Mouse (Mus musculus): ENCODE data around the gene Cyp39a1. TPM values are rescaled to one million over a fixed set of nuclear protein-coding genes. Genes with fewer than 3 reads are reported as not detected.

Gene Cyp39a1
- polyA plus RNA-seq, 1 experiment from 2014 or later = 36.0 TPM

DNA sequence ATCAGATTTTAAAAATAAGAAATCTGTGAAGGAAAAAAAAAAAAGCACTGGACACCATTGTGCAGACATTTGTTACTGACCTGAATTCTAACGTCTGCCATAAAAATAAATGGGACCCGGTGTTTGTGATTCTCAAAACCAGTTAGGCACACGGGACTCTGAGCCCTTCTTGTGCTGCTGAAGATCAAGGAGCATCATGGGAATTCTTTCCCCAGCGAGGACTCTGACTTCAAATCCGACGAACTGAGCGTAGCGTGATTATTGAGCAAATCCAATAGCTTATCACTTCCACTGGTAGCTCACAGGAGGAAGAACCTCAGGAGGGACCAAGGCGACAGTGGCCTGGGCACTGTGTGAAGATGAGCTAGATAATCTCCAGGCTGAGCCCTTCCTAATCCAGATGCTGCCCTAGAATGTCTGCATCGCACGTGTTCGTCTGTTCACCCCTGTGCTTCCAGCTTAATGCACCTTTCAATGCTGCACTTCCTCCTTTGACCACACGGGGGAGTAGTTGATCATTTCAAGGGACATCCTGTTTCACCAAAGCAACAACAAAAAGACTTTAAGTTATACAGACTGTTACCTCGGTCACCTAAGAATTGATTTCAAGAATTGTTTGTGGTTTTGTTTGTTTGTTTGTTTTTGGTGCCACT is 31.9 kb downstream of the Cyp39a1 start:
- 45% methylated on average over 14 of the region's 14 CpGs for WGBS
- no peaks in the 10 kb centered on the region; the same call in 1 of the 2 replicates for H3K9me3 ChIP-seq (replicated peaks)
- peak; percentile 78 for DNase-seq (ENCODE audit: low spot score)

DNA sequence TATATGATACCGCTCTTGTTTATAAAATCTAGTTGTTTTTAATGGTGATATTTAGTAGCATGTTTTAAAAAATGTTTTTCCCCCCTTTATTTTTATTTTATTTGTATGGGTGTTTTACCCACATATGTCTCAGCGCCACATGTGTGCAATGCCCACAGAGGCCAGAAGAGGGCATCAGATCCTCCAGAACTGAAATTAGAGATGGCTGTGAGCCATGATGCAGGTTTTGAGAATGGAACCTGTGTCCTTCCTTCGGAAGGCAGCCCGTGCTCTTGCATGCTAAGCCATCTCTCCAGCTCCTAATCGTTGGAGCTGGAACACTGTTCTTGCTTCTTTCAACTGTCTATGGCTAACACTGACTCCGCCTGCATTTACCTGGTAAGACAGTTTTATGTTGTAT is 33.8 kb downstream of the Cyp39a1 start:
- no peak overlapping the region for H3K4me3 ChIP-seq
- peaks cover 6% of the 10 kb centered on the region for H3K36me3 ChIP-seq
- 75% methylated on average over 6 of the region's 6 CpGs for WGBS
- no peaks in the 10 kb centered on the region for H3K27me3 ChIP-seq (ENCODE audit: low read depth, poor library complexity, severe bottlenecking)
- DNase-seq (ENCODE audit: low spot score) = peak; percentile 57
- H3K4me1 ChIP-seq = no peaks in the 10 kb centered on the region
- H3K27ac ChIP-seq (replicated peaks) = no peak overlapping the region
- H3K9me3 ChIP-seq (replicated peaks) = no peaks in the 10 kb centered on the region

More for the DNA sequence above, 31.9 kb downstream of the Cyp39a1 start:
- Histone ChIP-seq H3K27ac (replicated peaks) (no peak overlapping the region), H3K4me3 (no peak overlapping the region), H3K36me3 (peaks cover 21% of the 10 kb centered on the region), H3K27me3 (ENCODE audit: low read depth, poor library complexity, severe bottlenecking) (no peaks in the 10 kb centered on the region), H3K4me1 (no peaks in the 10 kb centered on the region)

DNA sequence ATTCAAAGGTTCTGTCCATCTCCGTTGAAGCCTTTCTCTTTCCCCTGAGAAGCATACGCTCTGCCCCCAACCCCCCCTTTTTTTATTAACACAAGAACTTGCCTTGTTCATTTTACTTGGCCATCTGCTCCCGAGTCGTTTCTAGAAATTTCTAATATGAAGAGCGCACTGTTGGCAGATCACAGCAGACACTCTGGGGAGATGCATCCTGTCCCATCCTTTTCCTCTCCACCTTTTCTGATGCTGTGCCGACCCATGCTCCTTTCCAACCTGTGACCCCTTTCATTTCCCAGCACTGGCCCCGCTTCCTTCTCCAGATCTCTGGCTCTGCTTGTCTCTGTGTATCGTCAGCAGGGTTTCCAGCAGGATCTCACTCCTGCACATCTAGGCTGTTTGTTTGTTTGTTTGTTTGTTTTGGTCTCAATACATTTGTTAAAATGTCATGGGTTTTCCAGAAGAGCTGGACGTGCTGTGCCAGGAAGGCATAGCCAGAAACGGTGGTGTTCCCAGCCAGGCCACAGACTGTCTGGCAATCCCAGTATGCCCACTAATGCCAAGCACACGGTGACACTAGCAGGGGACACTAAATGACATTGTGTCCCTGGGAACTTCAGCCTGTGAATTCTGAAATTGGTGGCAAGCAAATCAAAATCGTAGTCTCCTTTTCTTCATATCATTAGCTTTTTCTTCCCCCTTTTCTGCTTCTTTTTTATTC is 37.1 kb downstream of the Cyp39a1 start:
- 93% methylated on average over 12 of the region's 12 CpGs for WGBS

DNA sequence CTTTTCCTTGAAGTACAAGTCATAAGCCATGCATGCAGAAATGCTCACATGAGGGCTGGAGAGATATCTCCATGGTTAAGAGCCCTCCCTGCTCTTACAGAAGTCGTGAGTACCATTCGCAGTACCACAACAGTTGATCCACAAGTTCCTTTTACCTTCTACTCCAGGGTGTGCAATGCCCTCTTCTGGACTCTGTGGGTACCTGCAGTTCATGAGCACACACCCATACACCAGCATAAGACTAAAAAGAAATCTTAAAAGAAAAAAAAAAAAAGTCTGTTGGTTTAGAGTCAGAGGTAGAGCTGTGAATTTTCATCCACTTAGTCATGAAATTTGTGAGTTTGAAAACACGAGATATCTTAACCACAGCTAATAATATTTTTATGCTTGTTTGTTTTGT is 39.5 kb downstream of the Cyp39a1 start:
- no peaks in the 10 kb centered on the region for H3K4me1 ChIP-seq
- no peak overlapping the region for H3K27ac ChIP-seq (replicated peaks)
- H3K27me3 ChIP-seq (ENCODE audit: low read depth, poor library complexity, severe bottlenecking) = no peaks in the 10 kb centered on the region
- no peaks in the 10 kb centered on the region for H3K9me3 ChIP-seq (replicated peaks)
- WGBS = 87% methylated on average over 3 of the region's 3 CpGs
- H3K36me3 ChIP-seq = peaks cover 5% of the 10 kb centered on the region; the same call in 1 of the 2 replicates
- H3K4me3 ChIP-seq = no peak overlapping the region
- no peak for DNase-seq (ENCODE audit: low spot score)

More for the DNA sequence above, 37.1 kb downstream of the Cyp39a1 start:
- no peak for DNase-seq (ENCODE audit: low spot score)
- H3K4me1 ChIP-seq = no peaks in the 10 kb centered on the region
- H3K4me3 ChIP-seq = no peak overlapping the region
- no peaks in the 10 kb centered on the region for H3K27me3 ChIP-seq (ENCODE audit: low read depth, poor library complexity, severe bottlenecking)
- H3K36me3 ChIP-seq = peaks cover 5% of the 10 kb centered on the region; the same call in 1 of the 2 replicates
- H3K9me3 ChIP-seq (replicated peaks) = no peaks in the 10 kb centered on the region
- no peak overlapping the region for H3K27ac ChIP-seq (replicated peaks)

DNA sequence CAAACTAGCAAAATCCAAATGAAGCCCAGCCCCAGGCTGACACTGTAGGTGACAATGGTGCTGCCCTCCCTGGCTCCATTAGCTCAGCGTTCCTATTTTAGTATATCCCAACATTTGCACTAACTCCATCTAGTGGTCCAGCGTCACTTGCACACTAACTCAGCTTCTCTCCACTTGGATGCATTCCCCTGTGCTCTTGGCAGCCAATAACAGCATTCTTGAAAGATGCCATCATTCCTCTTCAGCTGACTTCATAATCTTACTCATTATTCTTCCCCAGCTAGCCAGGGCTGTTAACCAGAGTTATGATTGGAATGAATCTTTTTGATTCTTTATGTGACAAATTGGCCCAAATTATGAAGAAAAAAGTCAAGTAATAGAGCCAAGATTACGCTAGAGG is 40.0 kb downstream of the Cyp39a1 start:
- Histone ChIP-seq H3K36me3 (peaks cover 5% of the 10 kb centered on the region; the same call in 1 of the 2 replicates), H3K9me3 (replicated peaks) (no peaks in the 10 kb centered on the region), H3K4me3 (no peak overlapping the region), H3K27ac (replicated peaks) (no peak overlapping the region), H3K27me3 (ENCODE audit: low read depth, poor library complexity, severe bottlenecking) (no peaks in the 10 kb centered on the region), H3K4me1 (no peaks in the 10 kb centered on the region)
- 85% methylated on average over 3 of the region's 3 CpGs for WGBS
- DNase-seq (ENCODE audit: low spot score) = no peak

DNA sequence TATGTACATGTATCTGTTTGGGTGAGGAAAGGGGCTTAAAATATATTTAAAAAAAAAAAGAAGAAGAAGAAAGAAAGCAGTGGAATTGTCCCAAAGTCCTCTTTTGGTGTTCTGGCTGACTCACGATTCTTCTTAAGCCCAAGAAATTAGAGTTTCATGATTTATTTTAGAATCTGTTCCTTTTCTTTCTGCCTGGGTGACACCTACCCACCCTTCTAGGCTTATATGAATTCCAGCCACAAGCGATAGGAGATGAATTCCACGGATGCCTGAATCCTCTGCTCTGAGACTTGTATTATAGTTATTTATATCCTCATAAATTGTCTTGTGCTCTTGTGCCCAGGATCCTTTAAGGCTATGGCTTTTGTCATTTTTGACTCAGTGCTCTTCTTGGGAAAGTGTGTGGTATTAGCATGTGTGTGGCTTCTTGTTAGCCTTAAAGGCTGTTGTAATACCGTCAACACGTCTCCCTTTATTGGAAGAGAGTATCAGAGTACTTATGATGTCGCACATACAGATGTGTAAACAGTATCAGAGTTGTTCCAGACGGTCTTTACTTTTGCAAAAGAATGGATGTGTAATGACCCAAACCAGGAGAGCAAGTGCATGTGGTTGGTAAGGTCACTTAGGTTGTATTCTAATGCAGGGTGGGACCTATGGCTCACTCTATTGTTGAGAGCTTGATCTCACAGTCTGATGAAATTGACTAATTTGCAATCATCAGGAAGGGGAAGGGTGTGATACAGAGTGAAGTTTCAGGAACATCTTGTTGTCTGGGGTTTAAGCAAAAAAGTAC is 44.5 kb downstream of the Cyp39a1 start:
- no peak overlapping the region for H3K4me3 ChIP-seq
- 91% methylated on average over 7 of the region's 7 CpGs for WGBS
- no peak overlapping the region for H3K27ac ChIP-seq (replicated peaks)
- H3K4me1 ChIP-seq = no peaks in the 10 kb centered on the region
- no peak for DNase-seq (ENCODE audit: low spot score)
- H3K9me3 ChIP-seq (replicated peaks) = no peaks in the 10 kb centered on the region
- H3K36me3 ChIP-seq = peaks cover 5% of the 10 kb centered on the region; the same call in 1 of the 2 replicates
- H3K27me3 ChIP-seq (ENCODE audit: low read depth, poor library complexity, severe bottlenecking) = no peaks in the 10 kb centered on the region

DNA sequence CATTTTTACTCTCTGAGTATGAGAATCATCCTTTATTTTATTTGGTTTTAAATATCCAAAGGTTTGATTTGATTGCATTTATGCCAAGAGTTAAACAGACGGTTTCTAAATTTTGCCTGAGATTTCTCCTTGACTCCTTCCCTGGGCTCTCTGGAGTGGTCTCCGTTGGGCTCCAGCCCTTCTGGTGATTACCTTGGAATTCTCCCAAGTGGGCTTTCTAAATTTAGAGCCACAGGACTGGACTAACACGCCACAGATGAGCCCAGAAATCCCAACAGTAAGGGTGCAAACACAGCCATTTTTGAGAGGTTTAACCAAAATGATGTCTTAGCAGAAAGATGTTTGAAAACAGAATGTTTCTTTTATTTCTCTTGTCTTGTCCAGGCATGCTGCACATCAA is 47.0 kb downstream of the Cyp39a1 start:
- H3K9me3 ChIP-seq (replicated peaks) = no peaks in the 10 kb centered on the region
- no peaks in the 10 kb centered on the region for H3K27me3 ChIP-seq (ENCODE audit: low read depth, poor library complexity, severe bottlenecking)
- no peak overlapping the region for H3K27ac ChIP-seq (replicated peaks)
- no peaks in the 10 kb centered on the region for H3K36me3 ChIP-seq
- 82% methylated on average over 3 of the region's 3 CpGs for WGBS
- H3K4me1 ChIP-seq = no peaks in the 10 kb centered on the region
- DNase-seq (ENCODE audit: low spot score) = no peak
- H3K4me3 ChIP-seq = no peak overlapping the region

DNA sequence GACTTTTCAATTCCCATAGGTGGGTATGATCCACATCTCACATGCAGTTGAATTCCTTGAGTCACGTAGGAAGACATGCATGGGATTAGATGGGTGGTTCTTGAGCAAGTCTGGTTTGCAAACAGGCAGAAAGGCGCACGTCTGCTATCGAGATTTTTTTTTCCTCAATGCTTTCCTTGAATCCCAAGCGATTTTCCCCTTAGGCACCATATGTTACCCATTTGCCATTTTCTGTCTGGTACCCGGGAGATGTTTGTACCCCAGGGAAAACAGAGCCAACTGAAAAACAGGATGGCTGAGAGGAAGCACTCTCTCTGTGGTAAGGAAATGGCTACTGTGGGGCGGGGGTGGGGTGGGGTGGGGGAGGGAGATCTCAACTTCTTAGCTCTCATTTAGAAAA is 49.4 kb downstream of the Cyp39a1 start:
- Histone ChIP-seq H3K4me1 (no peaks in the 10 kb centered on the region), H3K4me3 (no peak overlapping the region), H3K27me3 (ENCODE audit: low read depth, poor library complexity, severe bottlenecking) (no peaks in the 10 kb centered on the region), H3K9me3 (replicated peaks) (no peaks in the 10 kb centered on the region), H3K27ac (replicated peaks) (no peak overlapping the region), H3K36me3 (no peaks in the 10 kb centered on the region)
- no peak for DNase-seq (ENCODE audit: low spot score)
- WGBS = 79% methylated on average over 7 of the region's 7 CpGs

DNA sequence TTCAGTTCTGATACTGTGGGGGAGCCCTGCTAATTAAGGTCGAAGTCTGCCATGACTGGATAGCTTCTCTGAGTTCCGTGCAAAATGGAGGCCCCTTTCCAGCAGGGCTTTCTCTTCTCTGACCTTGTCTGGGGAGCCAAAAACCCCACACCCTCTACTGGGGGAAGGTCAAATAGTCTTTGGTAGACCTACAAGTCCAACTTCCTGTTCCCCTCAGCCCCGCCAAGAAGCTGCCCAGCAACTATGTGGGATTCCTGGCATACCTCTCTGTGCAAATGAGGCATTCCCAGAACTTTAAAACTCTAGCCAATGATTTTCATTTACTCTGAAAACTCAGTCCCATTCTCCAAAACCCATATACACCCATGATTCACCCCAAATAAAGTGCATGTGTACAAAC is 52.2 kb downstream of the Cyp39a1 start:
- H3K36me3 ChIP-seq = peaks cover 4% of the 10 kb centered on the region; the same call in 1 of the 2 replicates
- 80% methylated on average over 3 of the region's 3 CpGs for WGBS

DNA sequence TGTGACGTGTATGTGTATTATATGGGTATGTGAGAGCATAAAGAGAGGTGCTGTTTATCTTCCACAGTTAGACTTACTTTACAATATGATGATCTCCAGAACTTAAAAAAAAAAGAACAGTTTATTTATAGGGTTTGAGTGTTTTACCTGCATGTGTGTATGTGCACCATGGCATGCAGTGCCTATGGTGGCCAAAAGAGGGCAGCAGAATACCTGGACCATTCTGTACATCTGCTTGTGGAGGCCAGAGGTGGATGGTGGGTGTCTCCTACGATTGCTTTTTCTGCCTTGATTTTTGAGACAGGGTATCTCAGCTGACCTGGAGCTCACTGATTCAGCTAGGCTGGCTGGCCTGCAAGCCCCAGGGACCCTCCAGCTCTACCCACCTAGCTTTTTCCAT is 57.3 kb downstream of the Cyp39a1 start:
- Histone ChIP-seq H3K36me3 (peaks cover 7% of the 10 kb centered on the region; the same call in 1 of the 2 replicates), H3K27ac (replicated peaks) (no peak overlapping the region), H3K9me3 (replicated peaks) (0 out of 2 replicates have a peak, but pooled peaks cover 5% of the 10 kb centered on the region), H3K27me3 (ENCODE audit: low read depth, poor library complexity, severe bottlenecking) (no peaks in the 10 kb centered on the region), H3K4me1 (no peaks in the 10 kb centered on the region), H3K4me3 (no peak overlapping the region)
- DNase-seq (ENCODE audit: low spot score) = no peak
- 95% methylated on average over 2 of the region's 2 CpGs for WGBS

More for the DNA sequence above, 52.2 kb downstream of the Cyp39a1 start:
- DNase-seq (ENCODE audit: low spot score) = no peak
- Histone ChIP-seq H3K4me1 (no peaks in the 10 kb centered on the region), H3K27ac (replicated peaks) (no peak overlapping the region), H3K9me3 (replicated peaks) (0 out of 2 replicates have a peak, but pooled peaks cover 3% of the 10 kb centered on the region), H3K4me3 (no peak overlapping the region), H3K27me3 (ENCODE audit: low read depth, poor library complexity, severe bottlenecking) (no peaks in the 10 kb centered on the region)

DNA sequence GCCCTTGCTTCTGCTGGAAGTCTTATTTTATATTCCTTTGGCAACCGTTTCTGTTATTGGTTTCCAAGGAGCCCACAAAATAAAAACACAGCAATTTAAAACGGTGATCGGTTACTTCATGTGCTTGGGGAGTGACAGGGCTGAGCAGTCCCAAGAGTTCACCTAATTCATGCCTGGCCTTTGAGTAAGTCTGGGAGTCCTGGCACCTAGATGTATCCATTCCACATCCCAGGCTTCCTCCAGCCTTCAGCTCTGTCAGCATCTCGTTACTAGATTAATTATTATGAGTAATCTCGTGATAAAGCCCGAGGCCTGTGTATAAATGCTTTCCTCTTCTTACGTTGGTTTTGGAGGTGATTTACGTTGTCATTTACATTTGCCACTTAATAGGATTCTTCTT is 64.1 kb downstream of the Cyp39a1 start:
- WGBS = 95% methylated on average over 8 of the region's 8 CpGs
- Histone ChIP-seq H3K36me3 (peaks cover 5% of the 10 kb centered on the region), H3K27me3 (ENCODE audit: low read depth, poor library complexity, severe bottlenecking) (no peaks in the 10 kb centered on the region), H3K4me3 (no peak overlapping the region), H3K9me3 (replicated peaks) (no peaks in the 10 kb centered on the region), H3K4me1 (no peaks in the 10 kb centered on the region), H3K27ac (replicated peaks) (no peak overlapping the region)
- no peak for DNase-seq (ENCODE audit: low spot score)

DNA sequence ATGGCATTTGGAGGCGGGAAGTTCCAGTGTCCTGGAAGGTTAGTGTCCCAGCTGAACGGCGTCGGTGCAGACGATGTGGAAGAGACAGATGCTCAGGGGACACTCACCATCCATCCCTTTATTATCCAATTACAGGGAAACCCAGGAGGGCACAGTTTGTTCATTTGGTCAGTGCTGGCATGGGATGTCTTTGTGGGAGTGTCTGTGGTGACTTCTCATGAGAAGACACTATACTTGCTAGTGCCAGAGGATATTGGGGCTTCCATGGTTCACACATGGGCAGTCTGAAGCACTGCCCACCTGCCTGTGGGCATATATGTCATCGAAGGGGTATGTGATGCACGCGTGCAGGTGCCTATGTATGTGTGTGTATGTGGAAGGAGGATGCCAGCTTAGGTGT is 64.8 kb downstream of the Cyp39a1 start:
- Histone ChIP-seq H3K36me3 (peaks cover 5% of the 10 kb centered on the region), H3K4me1 (no peaks in the 10 kb centered on the region), H3K27ac (replicated peaks) (no peak overlapping the region), H3K27me3 (ENCODE audit: low read depth, poor library complexity, severe bottlenecking) (no peaks in the 10 kb centered on the region), H3K4me3 (no peak overlapping the region), H3K9me3 (replicated peaks) (no peaks in the 10 kb centered on the region)
- DNase-seq (ENCODE audit: low spot score) = no peak
- WGBS = 96% methylated on average over 8 of the region's 8 CpGs

Data from midbrain, embryonic 10.5 days (tissue).